Mouse (Mus musculus) gastrocnemius, postnatal 25 days (tissue): ENCODE data around the gene Sult5a1. TPM values are rescaled to one million over a fixed set of nuclear protein-coding genes. Genes with fewer than 3 reads are reported as not detected.
"Not testable (repeated sequence)": the region's sequence is repeated elsewhere in the genome, so short reads cannot be mapped to it uniquely, and the experiment has no call there.

Experiments
- DNase-seq: peaks from one replicate; pipeline ENCODE4 v3.0.0; 2022
- total RNA-seq, 2 experiments: library from RNA; stranded (reverse); gene quantifications; 1 replicate in 1 of 2; 2 replicates in 1 of 2; pipeline ENCODE4 v1.2.3; 2021

The Sult5a1 gene
- total RNA-seq, 2 experiments from 2014 or later = 1.4 to 1.8 TPM

- DNase-seq = no peak
These were observed 22.7 kb downstream of the Sult5a1 start for GRCm38 (mm10) chr8:123135406-123135805.

- no peak for DNase-seq
These were observed 23.9 kb downstream of the Sult5a1 start for GRCm38 (mm10) chr8:123134149-123134713.

GRCm38 (mm10) chr8:123132953-123133352 lies 25.2 kb downstream of the Sult5a1 start:
- no peak for DNase-seq

DNA sequence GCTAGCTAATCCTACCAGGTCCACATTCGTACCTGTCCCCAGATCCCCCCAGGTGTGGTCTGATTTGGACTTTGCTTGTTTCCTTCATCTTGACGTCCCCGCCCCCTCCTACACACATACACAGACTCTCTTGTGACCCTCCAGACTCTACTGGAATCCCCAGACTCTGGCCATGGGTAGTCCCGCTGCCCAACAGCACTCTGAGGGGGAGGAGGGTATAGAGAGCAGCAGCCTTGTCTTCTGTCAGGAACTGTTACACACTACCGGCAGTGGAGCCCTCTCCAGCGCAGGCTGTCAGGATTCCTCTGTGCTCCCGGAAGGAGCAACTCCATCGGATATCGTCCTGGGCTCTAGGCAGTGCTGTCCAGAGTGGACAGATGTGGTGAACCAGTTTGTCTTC lies 27.1 kb downstream of the Sult5a1 start:
- DNase-seq = no peak

DNA sequence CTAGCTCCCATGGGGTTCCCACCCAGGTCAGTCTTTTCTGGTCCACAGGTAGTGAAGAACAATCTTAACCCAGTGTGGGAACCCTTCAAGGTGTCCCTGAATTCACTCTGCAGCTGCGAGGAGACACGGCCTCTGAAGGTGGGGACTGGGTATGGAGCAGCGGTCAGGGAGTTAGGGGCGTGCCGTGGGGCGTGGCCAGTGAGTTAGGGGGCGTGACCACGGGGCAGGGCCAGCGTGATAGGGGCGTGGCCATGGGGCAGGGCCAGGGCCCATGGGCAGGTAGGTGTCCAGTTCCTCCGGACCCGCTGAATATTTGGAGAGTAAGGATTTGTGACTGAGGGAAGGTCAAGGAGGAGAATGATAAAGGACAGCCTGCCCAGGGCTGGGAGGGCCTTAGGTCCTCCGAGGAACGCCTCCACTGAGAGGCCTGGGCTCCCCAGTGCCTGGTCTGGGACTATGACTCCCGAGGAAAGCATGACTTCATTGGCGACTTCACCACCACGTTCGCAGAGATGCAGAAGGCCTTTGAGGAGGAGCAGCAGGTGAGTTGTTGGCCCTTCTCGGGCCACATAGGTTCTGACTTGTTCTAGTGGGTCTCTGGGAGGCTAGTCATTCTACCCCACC lies 31.8 kb downstream of the Sult5a1 start:
- DNase-seq = peak; percentile 50

- DNase-seq = no peak
These were observed 35.4 kb downstream of the Sult5a1 start for GRCm38 (mm10) chr8:123122670-123123069.

GRCm38 (mm10) chr8:123122059-123122458 lies 36.1 kb downstream of the Sult5a1 start:
- no peak for DNase-seq

DNA sequence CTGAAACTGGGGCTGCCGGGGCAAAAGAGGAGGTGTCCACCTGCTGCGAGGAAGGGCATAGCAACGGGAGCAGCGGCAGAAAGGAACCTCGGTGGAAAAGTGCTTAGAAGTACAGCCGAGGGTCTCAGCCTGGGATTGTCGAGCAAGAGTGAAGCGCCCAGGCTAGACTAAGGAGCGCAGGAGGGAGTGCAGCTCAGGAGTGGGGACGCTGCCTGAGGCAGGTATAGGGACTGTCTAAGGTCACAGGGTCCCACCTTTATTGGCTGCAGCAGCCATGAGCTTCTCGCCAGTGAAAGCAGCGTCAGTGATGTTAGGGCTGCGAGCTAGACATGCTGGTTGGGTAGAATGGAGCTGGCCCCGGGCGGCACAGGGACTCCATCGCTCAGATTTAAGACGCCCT lies 40.4 kb downstream of the Sult5a1 start:
- DNase-seq = no peak

DNA sequence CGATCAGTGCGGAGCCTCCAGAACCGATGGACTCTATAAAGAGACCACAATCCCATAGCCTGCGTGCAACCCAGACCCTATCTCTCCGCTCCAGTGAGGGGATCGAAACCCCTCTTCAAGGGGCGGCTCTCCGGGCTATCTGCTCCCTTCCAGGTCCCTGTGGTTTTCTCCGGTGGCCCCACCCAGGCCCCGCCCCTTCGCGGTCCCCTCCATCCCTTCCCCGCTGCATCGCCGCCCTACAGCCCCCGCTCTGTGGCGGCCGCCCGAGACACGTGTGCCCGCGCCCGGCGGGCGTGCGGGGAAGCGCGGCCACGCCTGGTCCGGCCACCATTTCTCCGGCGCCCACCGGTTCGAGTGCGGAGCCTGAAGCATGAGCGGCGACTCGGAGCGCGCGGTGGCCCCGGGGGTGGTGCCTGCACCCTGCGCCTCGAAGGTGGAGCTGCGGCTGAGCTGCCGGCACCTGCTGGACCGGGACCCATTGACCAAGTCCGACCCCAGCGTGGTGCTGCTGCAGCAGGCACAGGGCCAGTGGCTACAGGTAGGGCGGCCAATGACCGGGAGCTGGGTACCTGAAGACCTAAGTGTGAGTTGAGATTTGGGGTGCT lies 40.9 kb downstream of the Sult5a1 start, which contains the start of gene Cpne7:
Gene Cpne7, plus strand, starts transcription at position 248 of the 605 bp plus-strand sequence.
- DNase-seq = no peak

DNA sequence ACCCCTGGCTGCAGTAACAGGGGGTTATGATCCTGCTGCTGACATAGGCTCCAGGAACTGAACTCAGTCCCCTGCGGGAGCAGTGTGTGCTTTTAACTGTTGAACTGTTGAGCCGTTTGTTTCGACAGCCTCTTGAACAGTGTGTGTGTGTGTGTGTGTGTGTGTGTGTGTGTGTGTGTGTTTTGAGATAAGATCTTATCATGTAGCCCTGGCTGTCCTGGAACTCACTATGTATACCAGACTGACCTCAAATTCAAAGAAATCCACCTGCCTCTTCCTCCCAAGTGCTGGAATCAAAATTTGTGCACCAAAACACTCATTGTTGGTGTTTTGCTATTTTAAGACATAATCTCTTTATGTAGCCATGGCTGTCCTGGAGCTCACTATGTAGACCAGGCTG lies 43.5 kb downstream of the Sult5a1 start:
- no peak for DNase-seq

DNA sequence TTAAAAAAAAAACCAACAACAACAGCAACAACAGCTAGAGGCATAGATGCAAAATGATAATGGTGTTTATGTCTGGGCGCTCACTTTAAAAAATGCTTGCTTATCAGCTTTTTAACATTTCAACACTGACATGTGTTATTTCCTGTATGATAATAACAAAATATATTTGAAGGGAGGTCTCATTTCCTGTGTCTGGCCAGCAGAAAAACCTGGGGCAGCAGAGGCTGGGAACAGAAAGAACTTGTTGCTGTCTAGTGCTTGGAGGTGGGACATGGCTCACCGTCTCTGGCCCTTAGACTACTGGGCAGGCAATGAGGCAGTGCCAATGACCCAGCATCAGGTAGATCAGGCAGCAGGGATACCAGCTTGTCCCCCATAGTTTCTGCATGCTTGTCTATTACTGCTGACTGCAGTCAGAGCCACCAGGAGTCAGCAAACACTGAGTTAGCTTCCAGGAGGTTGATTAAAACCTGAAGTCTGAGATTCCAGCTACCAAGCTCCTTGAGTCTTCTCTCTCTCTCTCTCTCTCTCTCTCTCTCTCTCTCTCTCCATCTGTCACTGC lies 44.1 kb downstream of the Sult5a1 start:
- DNase-seq = no peak

GRCm38 (mm10) chr8:123112892-123113291 lies 45.2 kb downstream of the Sult5a1 start:
- no peak for DNase-seq

DNA sequence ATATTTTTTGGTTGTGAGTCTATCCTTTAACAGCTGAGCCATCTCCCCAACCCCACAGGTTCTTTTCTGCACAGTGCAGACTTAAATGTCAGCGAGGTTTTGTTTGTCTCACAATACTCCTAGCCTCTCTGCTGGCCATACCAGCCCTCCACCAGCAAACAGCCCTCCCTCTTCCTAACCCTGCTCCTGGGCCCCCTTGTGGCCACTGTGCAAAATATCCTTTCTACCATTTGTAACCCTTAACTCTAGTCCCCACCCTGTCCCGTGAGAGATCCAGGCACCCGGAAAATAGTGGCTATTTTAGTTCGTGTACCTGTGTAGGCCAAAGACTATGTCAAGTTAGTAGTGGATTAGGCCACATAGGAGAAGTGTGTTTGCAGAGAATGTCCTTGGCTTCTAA lies 47.5 kb downstream of the Sult5a1 start:
- DNase-seq = no peak

- DNase-seq = no peak
These were observed 49.2 kb downstream of the Sult5a1 start for GRCm38 (mm10) chr8:123108953-123109352.

- DNase-seq = no peak
These were observed 50.1 kb downstream of the Sult5a1 start for GRCm38 (mm10) chr8:123108010-123108409.

GRCm38 (mm10) chr8:123106531-123106930 lies 51.6 kb downstream of the Sult5a1 start:
- DNase-seq = no peak

DNA sequence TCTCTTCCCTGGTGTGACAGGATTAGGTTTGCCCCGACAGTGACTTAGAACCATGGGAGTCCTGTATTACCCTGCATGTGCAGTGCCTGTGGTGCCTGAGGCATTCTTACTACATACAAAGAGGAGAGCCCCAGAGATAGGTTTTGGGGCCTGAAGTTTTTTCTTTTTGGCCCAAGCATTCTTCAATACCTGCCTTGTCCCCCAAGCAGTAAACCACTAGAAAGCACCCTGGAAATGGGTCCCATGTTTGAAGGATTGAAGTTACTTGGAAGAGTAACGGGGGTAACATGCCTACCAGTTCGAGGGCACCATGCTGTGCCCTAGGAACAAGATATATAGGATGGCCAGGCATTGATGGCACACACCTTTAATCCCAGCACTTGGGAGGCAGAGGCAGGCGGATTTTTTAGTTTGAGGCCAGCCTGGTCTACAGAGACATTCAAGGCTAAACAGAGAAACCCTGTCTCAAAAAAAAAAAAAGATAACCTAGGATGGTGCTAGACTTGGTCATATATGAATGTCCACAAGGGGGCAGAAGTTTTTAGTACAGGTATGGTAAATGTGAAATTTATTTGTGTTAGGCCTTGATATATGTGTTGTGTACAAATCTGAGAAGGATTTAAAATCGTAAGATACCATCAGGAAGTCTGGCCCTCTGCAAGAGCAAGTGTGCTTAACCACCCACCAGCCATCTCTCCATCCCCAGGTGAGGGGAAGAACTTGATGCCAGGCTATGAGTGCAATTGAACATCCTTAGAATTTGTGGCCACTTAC lies 52.4 kb downstream of the Sult5a1 start:
- no peak for DNase-seq

GRCm38 (mm10) chr8:123104046-123104767 lies 53.9 kb downstream of the Sult5a1 start:
- DNase-seq = no peak

DNA sequence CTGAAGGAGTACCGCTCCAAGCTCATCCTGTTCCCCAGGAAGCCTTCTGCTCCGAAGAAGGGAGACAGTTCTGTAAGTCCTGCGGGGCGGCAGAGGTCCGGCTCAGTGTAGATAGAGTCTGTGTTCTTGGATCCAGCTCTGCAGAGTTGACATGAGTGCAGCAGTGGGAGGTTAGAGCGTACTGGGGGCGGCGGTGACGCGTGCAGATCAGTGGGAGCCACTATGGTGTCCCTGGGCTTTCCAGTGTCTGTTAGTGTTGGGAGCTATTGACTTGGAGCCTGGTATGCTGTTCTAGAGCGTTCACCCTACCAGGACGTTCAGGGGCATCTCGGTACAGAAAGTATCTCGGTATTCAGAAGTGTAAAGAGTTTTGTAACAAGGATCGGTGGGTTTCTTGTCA lies 54.8 kb downstream of the Sult5a1 start:
- DNase-seq = no peak

GRCm38 (mm10) chr8:123102855-123103254 lies 55.3 kb downstream of the Sult5a1 start:
- DNase-seq = not testable (repeated sequence)

- peak; percentile 96 for DNase-seq
These were observed 56.1 kb downstream of the Sult5a1 start, which contains the start of gene Rpl13 for GRCm38 (mm10) chr8:123101735-123102685. Rpl13 (plus strand) TSS chr8:123102350.
